Mouse (Mus musculus): ENCODE results near the gene Tgfb1i1. TPM values are rescaled to one million over a fixed set of nuclear protein-coding genes. Genes with fewer than 3 reads are reported as not detected.

Tgfb1i1 gene
- total RNA-seq, 1 experiment, result 10.5 TPM

DNA sequence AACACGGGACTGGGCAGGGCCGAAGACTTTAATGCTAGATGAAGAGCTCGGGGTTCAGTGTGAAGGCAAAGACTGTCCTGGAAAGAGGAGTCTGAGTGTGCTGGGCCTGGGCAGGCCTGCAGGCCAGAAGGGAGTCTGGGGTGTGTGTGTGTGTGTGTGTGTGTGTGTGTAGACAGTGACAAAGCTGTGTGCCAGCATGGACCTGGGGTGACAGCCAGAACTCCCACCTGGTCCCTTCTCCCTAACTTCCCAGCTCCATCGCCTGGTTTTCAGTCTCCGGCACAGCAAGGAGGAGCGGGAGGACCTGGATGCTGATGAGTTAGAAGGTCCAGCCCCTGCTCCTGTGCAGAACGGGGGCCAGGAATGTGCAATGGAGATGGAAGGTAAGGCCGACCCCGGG, 24.9 kb downstream of the Tgfb1i1 start:
- no peaks in the 10 kb centered on the region for H3K9me3 ChIP-seq (ENCODE audit: control insufficient read depth, insufficient read depth, low read depth, low read length)
- in situ Hi-C loops (cut with MboI; ENCODE audit: low sequenced_read_pairs in 2 of 2, unreplicated experiment in 2 of 2), result no loop called here
- no peak overlapping the region for H3K27ac ChIP-seq (ENCODE audit: insufficient read depth, low read depth, low read length, poor library complexity, severe bottlenecking)
- no peak overlapping the region for H3K4me3 ChIP-seq (ENCODE audit: insufficient read depth in 1 of 2, low read depth in 1 of 2, low read length in 2 of 2, poor library complexity in 1 of 2, severe bottlenecking in 1 of 2)
- no peak overlapping the region for H3K9ac ChIP-seq (ENCODE audit: insufficient read depth, low read depth, low read length, poor library complexity, severe bottlenecking)
- TF ChIP-seq MAFK (IDR thresholded peaks at IDR 0.05; ENCODE audit: insufficient read depth, low read depth, low read length), result no peak
- TF ChIP-seq HCFC1 (IDR thresholded peaks at IDR 0.05; ENCODE audit: borderline replicate concordance, insufficient read depth, low read length), result no peak
- no peak for TF ChIP-seq ZNF384 (IDR thresholded peaks at IDR 0.05; ENCODE audit: low read depth, low read length)
- TF ChIP-seq CHD2 (IDR thresholded peaks at IDR 0.05; ENCODE audit: low read depth, low read length), result no peak
- no peak for TF ChIP-seq ZC3H11A (IDR thresholded peaks at IDR 0.05; ENCODE audit: borderline replicate concordance, low read depth, low read length)
- no peak for DNase-seq (ENCODE audit: low read depth, low spot score)
- peaks cover 13% of the 10 kb centered on the region; the same call in 1 of the 2 replicates for H3K36me3 ChIP-seq (ENCODE audit: control insufficient read depth, insufficient read depth, low read length, poor library complexity, severe bottlenecking)
- peaks cover 0 to 19% of the 10 kb centered on the region in 2 experiments; a peak in 2 of 4 replicates for H3K4me1 ChIP-seq (ENCODE audit: control insufficient read depth in 2 of 2, insufficient read depth in 2 of 2, low read length in 2 of 2, poor library complexity in 1 of 2)

DNA sequence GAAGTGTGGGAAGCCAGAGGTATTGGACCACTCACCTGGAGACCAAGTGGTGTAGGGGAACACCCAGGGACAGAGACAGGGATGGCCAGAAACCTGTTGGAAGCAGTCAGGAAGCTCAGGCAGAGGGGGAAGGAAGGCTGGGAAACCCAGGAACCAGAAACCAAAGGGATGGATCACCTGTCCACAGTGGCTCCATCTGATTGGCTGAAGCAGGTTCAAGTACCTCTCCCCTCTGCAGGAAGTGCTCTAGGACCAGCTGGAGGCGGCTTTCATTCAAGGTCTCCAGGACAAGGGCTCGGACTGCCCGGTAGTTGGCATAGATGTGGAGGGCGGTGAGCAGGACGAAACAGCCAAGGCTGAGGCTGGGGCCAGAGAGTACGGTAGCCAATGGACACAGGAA, 29.4 kb downstream of the Tgfb1i1 start:
- DNase-seq (ENCODE audit: low read depth, low spot score), result no peak
- Histone ChIP-seq H3K27ac (ENCODE audit: insufficient read depth, low read depth, low read length, poor library complexity, severe bottlenecking) (no peak overlapping the region), H3K9me3 (ENCODE audit: control insufficient read depth, insufficient read depth, low read depth, low read length) (no peaks in the 10 kb centered on the region), H3K4me3 (ENCODE audit: insufficient read depth in 1 of 2, low read depth in 1 of 2, low read length in 2 of 2, poor library complexity in 1 of 2, severe bottlenecking in 1 of 2) (no peak overlapping the region), H3K4me1 (ENCODE audit: control insufficient read depth in 2 of 2, insufficient read depth in 2 of 2, low read length in 2 of 2, poor library complexity in 1 of 2) (peaks cover 0 to 11% of the 10 kb centered on the region in 2 experiments; a peak in 2 of 4 replicates), H3K36me3 (ENCODE audit: control insufficient read depth, insufficient read depth, low read length, poor library complexity, severe bottlenecking) (peaks cover 15% of the 10 kb centered on the region; the same call in 1 of the 2 replicates), H3K9ac (ENCODE audit: insufficient read depth, low read depth, low read length, poor library complexity, severe bottlenecking) (no peak overlapping the region)
- TF ChIP-seq HCFC1 (IDR thresholded peaks at IDR 0.05; ENCODE audit: borderline replicate concordance, insufficient read depth, low read length) (no peak), ZC3H11A (IDR thresholded peaks at IDR 0.05; ENCODE audit: borderline replicate concordance, low read depth, low read length) (no peak), CHD2 (IDR thresholded peaks at IDR 0.05; ENCODE audit: low read depth, low read length) (no peak), ZNF384 (IDR thresholded peaks at IDR 0.05; ENCODE audit: low read depth, low read length) (no peak), MAFK (IDR thresholded peaks at IDR 0.05; ENCODE audit: insufficient read depth, low read depth, low read length) (no peak)
- in situ Hi-C loops (cut with MboI; ENCODE audit: low sequenced_read_pairs in 2 of 2, unreplicated experiment in 2 of 2), result no loop called here

DNA sequence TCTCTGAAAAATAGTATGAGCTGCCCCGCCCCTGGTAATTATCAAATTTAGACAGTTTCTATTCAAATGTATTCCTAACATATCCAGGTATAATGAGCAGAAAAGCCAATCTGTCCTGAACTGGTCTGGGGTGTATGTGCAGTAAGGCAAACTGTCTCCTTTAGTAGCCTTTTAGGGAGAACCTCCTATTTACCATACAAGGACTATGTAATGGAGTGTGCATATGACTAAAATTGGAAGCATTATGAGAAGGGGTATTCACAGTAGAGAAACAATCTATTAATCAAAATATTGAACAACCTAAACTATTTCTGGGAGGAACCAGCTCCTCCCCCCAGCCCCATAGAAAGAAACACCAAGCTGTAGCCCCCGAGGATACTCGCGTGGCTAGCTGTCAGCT, 33.1 kb downstream of the Tgfb1i1 start:
- no peaks in the 10 kb centered on the region for H3K9me3 ChIP-seq (ENCODE audit: control insufficient read depth, insufficient read depth, low read depth, low read length)
- H3K4me3 ChIP-seq (ENCODE audit: insufficient read depth in 1 of 2, low read depth in 1 of 2, low read length in 2 of 2, poor library complexity in 1 of 2, severe bottlenecking in 1 of 2), result no peak overlapping the region
- in situ Hi-C loops (cut with MboI; ENCODE audit: low sequenced_read_pairs in 2 of 2, unreplicated experiment in 2 of 2), result no loop called here
- peaks cover 0 to 11% of the 10 kb centered on the region in 2 experiments; a peak in 2 of 4 replicates for H3K4me1 ChIP-seq (ENCODE audit: control insufficient read depth in 2 of 2, insufficient read depth in 2 of 2, low read length in 2 of 2, poor library complexity in 1 of 2)
- no peak overlapping the region for H3K9ac ChIP-seq (ENCODE audit: insufficient read depth, low read depth, low read length, poor library complexity, severe bottlenecking)
- no peak overlapping the region for H3K27ac ChIP-seq (ENCODE audit: insufficient read depth, low read depth, low read length, poor library complexity, severe bottlenecking)
- peaks cover 11% of the 10 kb centered on the region for H3K36me3 ChIP-seq (ENCODE audit: control insufficient read depth, insufficient read depth, low read length, poor library complexity, severe bottlenecking)
- no peak for DNase-seq (ENCODE audit: low read depth, low spot score)
- no peak for TF ChIP-seq CHD2 (IDR thresholded peaks at IDR 0.05; ENCODE audit: low read depth, low read length)
- TF ChIP-seq HCFC1 (IDR thresholded peaks at IDR 0.05; ENCODE audit: borderline replicate concordance, insufficient read depth, low read length), result no peak
- TF ChIP-seq MAFK (IDR thresholded peaks at IDR 0.05; ENCODE audit: insufficient read depth, low read depth, low read length), result no peak
- TF ChIP-seq ZNF384 (IDR thresholded peaks at IDR 0.05; ENCODE audit: low read depth, low read length), result no peak
- TF ChIP-seq ZC3H11A (IDR thresholded peaks at IDR 0.05; ENCODE audit: borderline replicate concordance, low read depth, low read length), result no peak

DNA sequence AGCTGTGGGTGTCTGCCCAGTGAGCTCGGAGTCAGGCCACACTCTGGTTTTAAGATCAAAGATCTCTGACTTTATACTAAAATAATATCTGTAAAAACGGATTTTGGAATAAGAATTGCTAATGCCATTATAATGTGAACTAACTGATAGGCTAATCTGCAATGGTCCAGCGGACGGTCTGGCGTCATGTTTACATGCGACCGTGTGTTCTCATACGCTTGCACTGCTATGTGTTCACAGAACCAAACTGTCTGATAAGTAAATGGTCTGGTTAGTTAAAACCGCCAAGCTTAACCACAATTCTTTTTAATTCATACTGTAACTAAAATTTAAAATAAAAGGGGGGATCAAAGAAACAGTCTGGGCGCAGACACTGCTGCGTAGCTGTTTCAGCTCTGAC, 35.2 kb downstream of the Tgfb1i1 start:
- Histone ChIP-seq H3K27ac (ENCODE audit: insufficient read depth, low read depth, low read length, poor library complexity, severe bottlenecking) (no peak overlapping the region), H3K36me3 (ENCODE audit: control insufficient read depth, insufficient read depth, low read length, poor library complexity, severe bottlenecking) (peaks cover 6% of the 10 kb centered on the region)
- in situ Hi-C loops (cut with MboI; ENCODE audit: low sequenced_read_pairs in 2 of 2, unreplicated experiment in 2 of 2), result no loop called here

More for the DNA sequence above, 35.2 kb downstream of the Tgfb1i1 start:
- no peak for DNase-seq (ENCODE audit: low read depth, low spot score)
- TF ChIP-seq HCFC1 (IDR thresholded peaks at IDR 0.05; ENCODE audit: borderline replicate concordance, insufficient read depth, low read length) (no peak), ZNF384 (IDR thresholded peaks at IDR 0.05; ENCODE audit: low read depth, low read length) (no peak), CHD2 (IDR thresholded peaks at IDR 0.05; ENCODE audit: low read depth, low read length) (no peak), MAFK (IDR thresholded peaks at IDR 0.05; ENCODE audit: insufficient read depth, low read depth, low read length) (no peak), ZC3H11A (IDR thresholded peaks at IDR 0.05; ENCODE audit: borderline replicate concordance, low read depth, low read length) (no peak)
- Histone ChIP-seq H3K9ac (ENCODE audit: insufficient read depth, low read depth, low read length, poor library complexity, severe bottlenecking) (no peak overlapping the region), H3K4me1 (ENCODE audit: control insufficient read depth in 2 of 2, insufficient read depth in 2 of 2, low read length in 2 of 2, poor library complexity in 1 of 2) (peaks cover 0 to 6% of the 10 kb centered on the region in 2 experiments; a peak in 2 of 4 replicates), H3K4me3 (ENCODE audit: insufficient read depth in 1 of 2, low read depth in 1 of 2, low read length in 2 of 2, poor library complexity in 1 of 2, severe bottlenecking in 1 of 2) (no peak overlapping the region), H3K9me3 (ENCODE audit: control insufficient read depth, insufficient read depth, low read depth, low read length) (no peaks in the 10 kb centered on the region)

All from ES-E14 (cell line).